Mouse (Mus musculus) forebrain, embryonic 15.5 days (tissue): ENCODE results near the gene Dclk2. TPM values are rescaled to one million over a fixed set of nuclear protein-coding genes. Genes with fewer than 3 reads are reported as not detected.

Experiments used
- ATAC-seq: fragments of 200-750 bp; cut with Nextera tagmentation; replicated peaks from 2 replicates; pipeline ENCODE4 v1.8.0; 2017; ENCODE audit warnings: mild to moderate bottlenecking, moderate TSS enrichment, moderate library complexity
- H3K27ac ChIP-seq: fragments of 300-500 bp; sonication (generic); replicated peaks from 2 replicates; pipeline ENCODE4 v1.5.1; 2015; ENCODE audit warnings: mild to moderate bottlenecking, inconsistent platforms
- H3K27me3 ChIP-seq: fragments of 300-500 bp; sonication (generic); 2 replicates; pipeline ENCODE4 v1.6.1; 2015; ENCODE audit warnings: inconsistent platforms
- H3K36me3 ChIP-seq: fragments of 300-500 bp; sonication (generic); 2 replicates; pipeline ENCODE4 v1.6.1; 2015; ENCODE audit warnings: mild to moderate bottlenecking, inconsistent platforms
- H3K4me1 ChIP-seq: fragments of 300-500 bp; sonication (generic); 2 replicates; pipeline ENCODE4 v1.6.1; 2015; ENCODE audit warnings: inconsistent platforms
- H3K4me2 ChIP-seq: fragments of 300-500 bp; sonication (generic); replicated peaks from 2 replicates; pipeline ENCODE4 v1.6.1; 2015; ENCODE audit warnings: mild to moderate bottlenecking, inconsistent platforms
- H3K4me3 ChIP-seq: fragments of 300-500 bp; sonication (generic); 2 replicates; pipeline ENCODE4 v1.5.1; 2015; ENCODE audit warnings: mild to moderate bottlenecking, inconsistent platforms
- H3K9ac ChIP-seq: fragments of 300-500 bp; sonication (generic); replicated peaks from 2 replicates; pipeline ENCODE4 v1.6.1; 2015; ENCODE audit warnings: mild to moderate bottlenecking, inconsistent platforms
- H3K9me3 ChIP-seq: fragments of 300-500 bp; sonication (generic); 2 replicates; pipeline ENCODE4 v1.6.1; 2016; ENCODE audit warnings: inconsistent platforms
- WGBS: fragments of 180-500 bp; shearing (Covaris S2); methylation state at CpG from one replicate; pipeline ENCODE4 v1.1.7; 2015; ENCODE audit warnings: mixed read lengths; 5-methylcytosine and 5-hydroxymethylcytosine counted together
- polyA plus RNA-seq: library from polyadenylated mRNA; unstranded; fragments of >200 nt; fragmentation: Nextera tagmentation; extraction: Ambion mirVana; gene quantifications from 2 replicates; pipeline ENCODE4 v1.2.1, GENCODE M21; 2015

Gene Dclk2
- polyA plus RNA-seq, 1 experiment from 2014 or later, result 106 TPM

DNA sequence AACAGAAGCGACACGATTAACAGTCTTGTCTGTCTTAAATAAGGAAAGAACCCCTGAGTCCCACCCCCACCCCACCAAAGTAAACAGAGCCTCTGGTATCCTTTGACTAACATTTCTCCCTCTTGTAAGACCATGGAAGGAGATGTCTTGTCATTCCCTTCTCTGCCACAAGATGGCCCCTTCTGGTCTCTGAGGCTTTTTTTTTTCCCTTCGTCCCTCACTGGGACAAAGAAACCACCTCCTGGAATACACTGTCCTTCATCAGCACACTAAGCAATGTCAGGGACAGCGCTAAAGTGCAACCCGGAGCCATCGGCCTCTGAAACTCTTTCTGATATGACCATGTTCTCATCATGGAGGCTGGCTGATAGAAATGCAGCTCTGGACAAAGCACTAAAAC is 131.9 kb downstream of the Dclk2 start:
- Histone ChIP-seq H3K4me1 (peaks cover 47% of the 10 kb centered on the region), H3K27ac (peak overlapping the region; percentile 39; the same call in 1 of the 2 replicates), H3K27me3 (no peaks in the 10 kb centered on the region), H3K9me3 (no peaks in the 10 kb centered on the region), H3K36me3 (peaks cover 37% of the 10 kb centered on the region), H3K4me2 (no peak overlapping the region), H3K9ac (no peak overlapping the region), H3K4me3 (no peak overlapping the region)
- ATAC-seq, result no peak
- 42% methylated on average over 6 of the region's 6 CpGs for WGBS

DNA sequence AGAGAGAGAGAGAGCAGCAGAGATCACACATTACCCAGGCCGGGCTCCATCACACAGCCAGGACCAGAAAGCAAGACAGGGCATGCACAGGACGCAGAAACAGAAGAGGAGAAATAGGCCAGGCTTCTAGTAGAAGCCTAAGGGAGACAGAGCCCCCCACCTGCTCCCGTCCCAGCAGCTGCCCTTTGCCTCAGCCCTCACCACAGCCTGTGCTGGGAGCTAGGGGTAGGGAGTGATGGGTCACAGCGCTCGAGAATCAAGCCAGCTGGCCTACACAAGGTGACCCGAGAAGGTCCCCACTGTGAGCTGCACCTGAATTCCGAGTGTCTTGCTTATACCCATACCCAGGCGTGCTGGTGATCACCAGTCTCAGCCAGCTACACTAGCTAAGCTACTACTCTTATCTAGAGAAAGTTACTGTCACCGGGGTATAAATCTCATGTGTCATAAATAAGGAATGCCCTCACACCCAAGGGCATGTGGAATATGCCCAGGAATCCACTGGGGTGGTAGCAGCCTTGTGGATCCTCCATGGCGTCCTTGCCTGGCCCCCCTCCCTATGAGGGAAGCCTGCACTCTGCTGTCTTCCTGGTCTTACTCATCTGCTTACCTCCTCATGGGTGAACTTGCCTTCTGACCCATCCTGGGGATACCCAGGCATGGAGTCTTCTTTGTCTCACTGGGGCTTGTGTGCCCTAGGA is 133.1 kb downstream of the Dclk2 start:
- peaks cover 27% of the 10 kb centered on the region for H3K36me3 ChIP-seq
- H3K4me3 ChIP-seq, result no peak overlapping the region
- H3K4me2 ChIP-seq, result no peak overlapping the region
- 79% methylated on average over 10 of the region's 10 CpGs for WGBS
- peak; percentile 14; the same call in 1 of the 2 replicates for ATAC-seq
- no peak overlapping the region for H3K9ac ChIP-seq
- peak overlapping the region; percentile 58 for H3K27ac ChIP-seq
- no peaks in the 10 kb centered on the region for H3K27me3 ChIP-seq
- H3K9me3 ChIP-seq, result no peaks in the 10 kb centered on the region
- peaks cover 50% of the 10 kb centered on the region for H3K4me1 ChIP-seq

DNA sequence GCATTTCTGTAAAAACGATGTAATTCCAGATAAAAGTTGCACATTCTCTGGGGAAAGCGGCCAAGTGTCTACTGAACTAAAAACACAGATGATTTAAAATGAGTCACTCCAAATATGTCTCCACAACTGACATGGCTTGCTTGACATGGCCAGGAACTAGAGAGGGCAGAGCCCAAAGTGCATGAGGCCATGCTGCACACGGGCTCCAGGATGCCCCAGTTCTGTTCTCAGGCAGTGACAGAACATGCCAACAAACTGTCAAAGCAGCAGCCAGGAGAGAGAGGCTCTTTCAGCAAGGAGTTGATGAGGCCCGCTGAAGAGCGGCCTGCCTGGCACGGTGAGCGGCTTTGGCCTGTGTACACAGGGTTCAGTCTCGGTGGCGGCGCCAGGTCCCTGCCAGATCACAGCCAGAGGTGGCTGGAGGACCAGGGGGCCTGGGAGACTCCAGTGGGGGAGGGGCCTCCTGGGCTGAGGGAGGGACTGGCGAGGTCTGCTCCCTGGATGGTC is 133.8 kb downstream of the Dclk2 start:
- H3K4me1 ChIP-seq, result peaks cover 50% of the 10 kb centered on the region
- WGBS, result 23% methylated on average over 11 of the region's 11 CpGs
- H3K27me3 ChIP-seq, result no peaks in the 10 kb centered on the region
- peaks cover 22% of the 10 kb centered on the region for H3K36me3 ChIP-seq
- no peaks in the 10 kb centered on the region for H3K9me3 ChIP-seq
- no peak overlapping the region for H3K4me3 ChIP-seq
- H3K27ac ChIP-seq, result peak overlapping the region; percentile 58
- no peak overlapping the region for H3K9ac ChIP-seq
- ATAC-seq, result peak; percentile 81
- H3K4me2 ChIP-seq, result no peak overlapping the region

DNA sequence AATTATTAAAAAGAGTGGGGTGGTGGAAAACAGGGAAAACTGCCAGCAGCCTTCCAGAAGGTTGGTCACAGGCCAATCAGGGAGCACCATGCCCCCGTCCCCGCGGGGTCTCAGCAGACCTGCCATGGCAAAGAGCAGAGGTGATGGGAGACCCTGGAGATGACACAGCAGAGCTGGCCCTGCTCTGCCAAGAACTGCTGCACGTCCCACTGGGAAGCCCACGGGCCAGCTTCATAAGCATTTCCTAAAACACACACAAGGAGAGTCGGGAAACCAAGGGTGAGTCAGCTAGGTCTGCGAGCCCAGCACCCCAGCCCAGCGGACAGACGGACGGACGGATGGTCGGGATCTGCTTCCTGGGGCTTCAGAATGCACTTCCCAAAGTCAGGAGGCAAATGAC is 134.4 kb downstream of the Dclk2 start:
- H3K4me1 ChIP-seq, result peaks cover 50% of the 10 kb centered on the region
- H3K4me3 ChIP-seq, result no peak overlapping the region
- peak overlapping the region; percentile 58 for H3K27ac ChIP-seq
- ATAC-seq, result no peak
- H3K36me3 ChIP-seq, result peaks cover 17% of the 10 kb centered on the region; the same call in 1 of the 2 replicates
- WGBS, result 69% methylated on average over 12 of the region's 12 CpGs
- H3K27me3 ChIP-seq, result no peaks in the 10 kb centered on the region
- no peak overlapping the region for H3K4me2 ChIP-seq
- no peaks in the 10 kb centered on the region for H3K9me3 ChIP-seq
- H3K9ac ChIP-seq, result no peak overlapping the region

DNA sequence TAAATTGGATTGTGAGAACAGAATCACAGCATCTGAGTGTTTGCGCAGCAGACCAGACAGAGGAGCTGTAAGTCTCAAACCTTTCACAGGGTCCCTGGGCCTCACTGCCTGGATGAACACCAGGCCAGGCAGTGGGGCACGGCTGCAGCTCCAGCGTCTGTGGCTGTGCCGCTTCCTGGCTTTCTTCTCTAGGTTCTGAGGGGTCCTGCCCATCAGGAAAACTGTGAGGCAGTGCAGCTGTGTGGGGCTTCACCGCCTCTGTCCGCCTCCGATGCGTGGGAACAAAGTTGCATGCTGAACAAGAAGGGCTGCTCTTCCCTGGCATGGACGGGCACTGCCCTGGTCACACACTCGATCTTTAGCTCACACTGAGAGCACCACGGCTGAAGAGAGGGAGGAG is 135.7 kb downstream of the Dclk2 start:
- Histone ChIP-seq H3K27ac (no peak overlapping the region), H3K4me3 (no peak overlapping the region), H3K27me3 (no peaks in the 10 kb centered on the region), H3K4me2 (no peak overlapping the region), H3K4me1 (peaks cover 46% of the 10 kb centered on the region), H3K9ac (no peak overlapping the region), H3K36me3 (peaks cover 8% of the 10 kb centered on the region; the same call in 1 of the 2 replicates), H3K9me3 (no peaks in the 10 kb centered on the region)
- ATAC-seq, result no peak
- 86% methylated on average over 11 of the region's 11 CpGs for WGBS

DNA sequence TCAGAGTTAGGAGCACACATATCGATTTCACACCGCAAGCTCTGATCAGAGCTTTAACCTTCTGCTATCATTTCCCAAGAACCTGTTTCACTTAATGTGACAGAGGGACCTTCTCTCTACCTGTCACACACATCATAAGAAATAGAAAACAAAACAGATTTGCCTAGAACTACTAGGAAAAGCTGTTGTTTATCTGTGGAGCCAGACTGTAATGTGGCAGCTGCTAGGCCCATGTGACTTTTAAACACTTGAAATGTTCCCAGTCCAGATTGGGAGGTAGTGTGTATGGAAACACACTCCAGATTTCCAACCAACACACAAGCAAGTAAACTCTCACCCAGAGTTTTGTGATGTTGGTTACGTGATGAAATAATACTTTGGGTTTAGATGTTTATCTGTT is 136.6 kb downstream of the Dclk2 start:
- peak; percentile 17; the same call in 1 of the 2 replicates for ATAC-seq
- H3K4me3 ChIP-seq, result no peak overlapping the region
- H3K9ac ChIP-seq, result no peak overlapping the region
- 65% methylated on average over 3 of the region's 3 CpGs for WGBS
- H3K27ac ChIP-seq, result no peak overlapping the region
- H3K4me2 ChIP-seq, result no peak overlapping the region
- H3K4me1 ChIP-seq, result peaks cover 44% of the 10 kb centered on the region
- no peaks in the 10 kb centered on the region for H3K27me3 ChIP-seq
- H3K9me3 ChIP-seq, result no peaks in the 10 kb centered on the region
- peaks cover 8% of the 10 kb centered on the region; the same call in 1 of the 2 replicates for H3K36me3 ChIP-seq

DNA sequence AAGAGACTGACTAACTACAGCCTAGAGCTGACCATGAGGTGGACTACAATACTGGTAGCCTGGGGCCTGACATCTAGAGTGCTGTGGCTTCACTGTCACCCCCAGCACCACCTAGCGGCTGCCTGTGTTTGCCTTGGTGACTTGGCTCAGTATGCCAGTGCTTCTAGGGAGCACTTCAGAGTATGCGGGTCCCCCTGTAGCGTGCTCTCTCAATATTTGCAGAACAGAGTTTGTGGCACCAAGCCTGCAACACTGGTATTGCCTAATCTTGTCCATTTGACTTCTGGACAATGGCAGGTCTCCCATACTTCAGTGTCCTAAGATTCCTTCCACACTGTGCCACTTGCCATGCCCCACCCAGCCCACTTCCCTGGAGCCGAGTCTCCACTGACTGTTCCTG is 140.9 kb downstream of the Dclk2 start:
- Histone ChIP-seq H3K9me3 (no peaks in the 10 kb centered on the region), H3K27ac (no peak overlapping the region), H3K27me3 (no peaks in the 10 kb centered on the region), H3K36me3 (no peaks in the 10 kb centered on the region), H3K4me2 (no peak overlapping the region), H3K4me3 (no peak overlapping the region), H3K9ac (no peak overlapping the region), H3K4me1 (peaks cover 18% of the 10 kb centered on the region)
- WGBS, result 68% methylated on average over 4 of the region's 4 CpGs
- peak; percentile 37; the same call in 1 of the 2 replicates for ATAC-seq

DNA sequence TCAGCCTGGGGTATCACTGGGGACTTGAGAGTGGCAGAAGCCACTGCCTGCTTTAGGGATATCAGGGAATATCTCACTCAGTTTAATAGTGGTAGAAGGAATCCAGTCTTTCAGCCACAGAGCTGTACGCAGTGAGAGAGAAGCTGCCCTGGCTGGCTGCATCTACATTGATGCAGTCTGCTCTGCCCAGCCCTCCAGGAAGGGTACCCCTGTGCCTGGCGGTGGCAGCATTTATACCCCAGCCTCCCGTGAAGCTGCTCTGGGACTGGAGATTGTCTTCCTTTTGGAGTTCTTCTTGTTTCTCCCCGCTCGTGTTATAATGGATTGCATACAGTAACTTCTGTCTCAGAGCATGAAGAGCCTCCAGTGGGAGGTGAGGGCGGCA is 145.2 kb downstream of the Dclk2 start:
- ATAC-seq, result 0 out of 2 replicates have a peak, but pooled peaks have one; percentile 30
- Histone ChIP-seq H3K9me3 (no peaks in the 10 kb centered on the region), H3K4me1 (peaks cover 18% of the 10 kb centered on the region), H3K4me3 (no peak overlapping the region), H3K36me3 (no peaks in the 10 kb centered on the region), H3K27me3 (no peaks in the 10 kb centered on the region), H3K9ac (no peak overlapping the region), H3K27ac (0 out of 2 replicates have a peak overlapping the region, but pooled peaks have one; percentile 4), H3K4me2 (no peak overlapping the region)
- WGBS, result 69% methylated on average over 6 of the region's 6 CpGs

DNA sequence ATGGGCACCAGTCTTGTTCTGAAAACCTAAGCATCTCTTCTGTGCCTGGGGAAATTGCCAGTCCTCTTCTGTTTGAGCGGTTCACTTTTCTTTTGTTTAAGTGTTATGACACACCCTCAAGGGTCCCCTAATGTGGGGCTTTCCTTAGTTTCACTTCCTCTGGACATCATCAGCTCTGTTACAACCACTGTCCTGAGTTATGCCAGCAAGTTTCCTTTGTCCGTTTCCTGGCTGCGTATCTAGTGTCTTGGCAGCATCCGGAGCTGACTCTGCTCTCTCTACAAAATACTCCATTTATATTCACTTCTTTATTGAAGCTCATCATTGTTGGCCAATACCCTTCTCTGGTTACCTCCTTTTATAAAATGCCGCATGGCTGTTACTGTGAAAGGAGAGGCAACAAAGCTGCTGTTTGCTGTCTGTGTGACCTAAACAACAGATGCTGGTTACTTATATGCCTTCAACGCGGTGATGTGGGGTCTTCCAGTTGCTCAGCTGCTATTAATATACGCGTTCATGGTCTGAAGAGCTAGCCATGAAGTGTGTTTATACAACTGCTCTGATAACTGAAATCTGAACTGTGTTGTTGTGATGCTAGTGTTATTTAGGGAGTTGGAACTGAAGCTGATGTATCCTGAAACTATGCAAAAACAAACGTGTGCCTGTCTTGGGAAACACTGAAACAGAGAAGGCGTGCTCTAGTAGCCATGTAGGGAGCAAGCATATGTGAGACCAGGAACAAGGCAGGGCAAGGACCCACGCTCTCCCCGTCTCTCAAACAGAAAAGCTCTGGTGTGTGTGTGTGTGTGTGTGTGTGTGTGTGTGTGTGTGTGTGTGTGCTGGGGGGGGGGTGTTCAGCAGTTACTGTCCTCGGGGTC is 145.8 kb downstream of the Dclk2 start:
- H3K27me3 ChIP-seq, result no peaks in the 10 kb centered on the region
- H3K9me3 ChIP-seq, result no peaks in the 10 kb centered on the region
- peak; percentile 24; the same call in 1 of the 2 replicates for ATAC-seq
- peaks cover 18% of the 10 kb centered on the region for H3K4me1 ChIP-seq
- no peak overlapping the region for H3K4me2 ChIP-seq
- no peak overlapping the region for H3K9ac ChIP-seq
- 0 out of 2 replicates have a peak overlapping the region, but pooled peaks have one; percentile 4 for H3K27ac ChIP-seq
- H3K36me3 ChIP-seq, result no peaks in the 10 kb centered on the region
- WGBS, result 41% methylated on average over 14 of the region's 14 CpGs
- no peak overlapping the region for H3K4me3 ChIP-seq

DNA sequence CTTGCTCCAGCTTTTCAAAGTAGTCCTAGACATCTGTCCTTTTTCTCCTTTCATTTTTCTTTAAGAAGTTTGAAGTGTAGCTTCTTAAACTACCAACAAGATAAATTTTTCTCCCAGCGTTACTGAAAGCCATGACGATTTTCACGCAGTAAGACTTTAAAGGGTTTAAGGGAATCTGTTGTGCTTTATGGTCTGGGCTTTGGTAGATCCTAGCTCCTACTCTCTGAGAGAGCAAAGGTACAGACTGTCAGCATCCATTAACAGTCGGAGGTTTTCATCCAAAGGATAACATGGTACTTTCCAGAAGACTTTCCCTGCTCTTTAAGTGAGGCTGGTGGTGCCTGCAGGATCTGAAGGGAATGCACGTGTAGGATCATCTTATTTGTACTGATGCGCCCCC is 151.7 kb downstream of the Dclk2 start:
- 62% methylated on average over 6 of the region's 6 CpGs for WGBS
- Histone ChIP-seq H3K4me1 (0 out of 2 replicates have a peak, but pooled peaks cover 4% of the 10 kb centered on the region), H3K9me3 (no peaks in the 10 kb centered on the region), H3K9ac (no peak overlapping the region), H3K27me3 (no peaks in the 10 kb centered on the region), H3K4me3 (no peak overlapping the region), H3K4me2 (no peak overlapping the region), H3K36me3 (no peaks in the 10 kb centered on the region), H3K27ac (no peak overlapping the region)
- no peak for ATAC-seq

DNA sequence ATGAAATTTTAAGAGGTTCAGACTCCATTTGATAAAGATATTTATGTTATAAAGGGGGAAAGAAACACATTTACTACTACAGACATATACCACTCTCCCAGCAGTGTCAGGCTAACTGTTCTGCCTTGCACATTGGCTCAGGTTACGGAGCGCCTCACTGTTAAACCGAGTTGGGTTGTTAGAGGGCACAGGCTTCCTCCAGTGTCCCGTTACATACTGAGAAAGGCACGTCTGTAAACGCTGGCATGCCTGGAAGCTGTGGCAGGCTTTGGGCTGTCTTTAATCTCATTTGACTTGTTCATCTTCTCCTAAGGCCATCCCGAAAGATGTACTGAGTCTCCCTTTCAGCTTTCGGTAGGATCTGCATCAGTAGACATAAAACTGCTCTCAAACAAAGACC is 152.1 kb downstream of the Dclk2 start:
- Histone ChIP-seq H3K4me2 (no peak overlapping the region), H3K27ac (no peak overlapping the region), H3K27me3 (no peaks in the 10 kb centered on the region), H3K4me1 (0 out of 2 replicates have a peak, but pooled peaks cover 4% of the 10 kb centered on the region), H3K36me3 (no peaks in the 10 kb centered on the region), H3K9ac (no peak overlapping the region), H3K9me3 (no peaks in the 10 kb centered on the region), H3K4me3 (no peak overlapping the region)
- WGBS, result 20% methylated on average over 8 of the region's 8 CpGs
- no peak for ATAC-seq

DNA sequence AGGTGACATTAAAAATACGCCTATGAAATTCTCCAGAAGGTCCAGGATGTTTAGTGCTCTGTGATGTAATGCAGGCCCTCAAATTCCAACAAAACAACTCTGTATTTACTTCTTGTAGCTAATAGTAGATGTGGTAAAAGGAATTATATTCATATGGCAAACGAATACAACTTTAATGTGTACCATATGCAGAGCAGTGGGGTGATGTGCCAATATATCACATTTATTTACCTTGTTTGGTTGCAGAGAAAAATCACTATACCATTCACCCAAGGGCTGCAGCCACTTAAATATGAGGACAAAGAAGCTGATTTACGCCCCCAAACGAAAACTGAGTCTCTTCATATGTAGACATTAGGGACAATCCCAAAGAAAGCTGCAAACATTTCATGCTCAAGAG is 158.2 kb downstream of the Dclk2 start:
- no peaks in the 10 kb centered on the region for H3K4me1 ChIP-seq
- ATAC-seq, result no peak
- H3K9ac ChIP-seq, result no peak overlapping the region
- no peaks in the 10 kb centered on the region for H3K9me3 ChIP-seq
- no peak overlapping the region for H3K4me2 ChIP-seq
- no peak overlapping the region for H3K4me3 ChIP-seq
- H3K27ac ChIP-seq, result no peak overlapping the region
- no peaks in the 10 kb centered on the region for H3K36me3 ChIP-seq
- 93% methylated on average over 4 of the region's 4 CpGs for WGBS
- H3K27me3 ChIP-seq, result no peaks in the 10 kb centered on the region
